Mouse (Mus musculus) kidney, postnatal 10 days (tissue): ENCODE measurements around the gene A3galt2.

Experiments used
- DNase-seq: peaks from one replicate; pipeline ENCODE4 v3.0.0; 2021; ENCODE audit warnings: mixed read lengths

A3galt2 gene

DNA sequence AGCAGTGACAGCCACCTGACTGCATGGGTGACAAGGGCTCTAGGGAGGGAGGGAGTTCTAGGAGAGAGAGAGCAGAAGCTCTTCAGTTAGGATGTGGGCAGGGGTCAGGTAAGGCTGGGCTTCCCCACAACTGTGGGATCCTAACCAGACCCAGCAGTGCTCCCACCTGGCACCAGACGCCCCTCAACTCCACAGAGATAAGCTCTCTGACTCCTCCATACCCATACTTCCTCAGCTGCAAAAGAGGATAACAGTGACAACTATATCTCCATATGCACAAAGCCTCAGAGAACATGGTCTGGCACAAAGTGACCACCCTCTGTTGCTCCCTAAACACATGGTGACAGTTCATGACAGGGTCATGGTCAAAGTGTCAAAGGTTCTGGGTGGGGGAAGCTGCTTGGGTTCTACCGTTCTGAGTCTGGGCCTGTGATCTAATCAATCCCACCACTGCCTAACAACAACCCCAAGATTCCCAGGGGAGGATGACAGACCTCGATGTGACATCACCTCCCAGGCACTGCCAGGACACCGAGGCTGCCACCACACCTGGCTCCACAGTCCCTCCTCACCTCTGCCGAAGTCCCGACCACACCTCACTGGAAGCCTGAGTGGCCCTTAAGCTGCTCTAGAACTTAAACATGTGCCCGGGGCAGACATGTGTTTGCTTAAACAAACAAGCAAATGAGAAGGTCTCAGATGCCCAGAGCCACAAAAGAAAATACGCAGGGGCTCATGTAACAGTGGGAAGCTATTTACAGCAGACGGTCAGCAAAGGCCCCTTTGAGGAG, 46.7 kb downstream of the A3galt2 start:
- DNase-seq: no peak

DNA sequence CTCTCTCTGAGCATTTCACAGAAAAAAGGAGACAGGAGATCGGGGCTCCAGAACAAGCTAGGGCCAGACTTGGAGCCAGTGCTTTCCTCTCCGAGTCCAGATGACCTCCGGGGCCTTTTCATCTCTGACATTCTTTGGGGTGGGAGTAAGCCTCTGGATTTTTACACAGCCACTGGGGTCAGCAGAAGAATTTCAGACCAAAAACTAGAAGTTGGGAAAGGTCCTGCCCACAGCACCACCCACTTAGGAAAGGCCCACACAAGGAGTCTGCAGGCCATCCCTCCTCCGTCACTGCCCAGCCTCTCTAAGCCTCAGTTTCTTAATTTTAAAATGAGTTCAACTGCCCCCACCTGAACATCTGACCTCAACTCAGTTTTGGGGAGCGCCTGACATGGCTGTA, 48.4 kb downstream of the A3galt2 start:
- DNase-seq: peak; percentile 45

DNA sequence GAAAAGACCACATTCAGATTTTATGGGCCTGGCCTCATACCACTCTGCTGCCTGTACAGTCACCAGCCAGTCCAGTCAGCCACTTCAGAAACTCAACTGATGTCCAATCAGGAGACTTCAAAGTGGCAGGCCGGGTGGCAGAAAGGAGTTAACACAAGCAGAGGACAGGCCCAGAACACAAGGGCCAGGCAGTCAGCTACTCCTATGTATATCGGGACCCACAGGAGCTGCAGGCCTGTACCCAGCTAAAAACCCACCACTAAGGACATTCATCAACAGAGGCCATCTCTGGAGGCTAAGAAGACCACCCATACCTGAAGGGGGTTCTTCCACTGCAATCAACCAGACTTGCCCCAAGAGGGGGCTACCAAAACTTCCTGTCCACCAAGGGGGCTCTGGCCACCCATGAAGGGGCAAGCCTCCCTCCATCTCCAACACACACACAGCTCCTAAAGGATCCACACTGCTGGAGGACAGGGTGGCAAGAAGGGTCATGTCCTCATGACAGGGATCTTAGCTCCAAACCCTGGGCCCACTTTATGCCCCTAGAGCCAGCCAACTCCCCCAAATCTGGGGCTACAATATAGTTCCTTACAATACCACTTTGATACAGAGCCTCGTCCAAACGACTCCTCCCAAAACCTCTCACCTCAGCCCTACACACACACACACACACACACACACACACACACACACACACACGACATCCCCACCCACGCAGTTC, 49.4 kb downstream of the A3galt2 start:
- DNase-seq: peak; percentile 48

DNA sequence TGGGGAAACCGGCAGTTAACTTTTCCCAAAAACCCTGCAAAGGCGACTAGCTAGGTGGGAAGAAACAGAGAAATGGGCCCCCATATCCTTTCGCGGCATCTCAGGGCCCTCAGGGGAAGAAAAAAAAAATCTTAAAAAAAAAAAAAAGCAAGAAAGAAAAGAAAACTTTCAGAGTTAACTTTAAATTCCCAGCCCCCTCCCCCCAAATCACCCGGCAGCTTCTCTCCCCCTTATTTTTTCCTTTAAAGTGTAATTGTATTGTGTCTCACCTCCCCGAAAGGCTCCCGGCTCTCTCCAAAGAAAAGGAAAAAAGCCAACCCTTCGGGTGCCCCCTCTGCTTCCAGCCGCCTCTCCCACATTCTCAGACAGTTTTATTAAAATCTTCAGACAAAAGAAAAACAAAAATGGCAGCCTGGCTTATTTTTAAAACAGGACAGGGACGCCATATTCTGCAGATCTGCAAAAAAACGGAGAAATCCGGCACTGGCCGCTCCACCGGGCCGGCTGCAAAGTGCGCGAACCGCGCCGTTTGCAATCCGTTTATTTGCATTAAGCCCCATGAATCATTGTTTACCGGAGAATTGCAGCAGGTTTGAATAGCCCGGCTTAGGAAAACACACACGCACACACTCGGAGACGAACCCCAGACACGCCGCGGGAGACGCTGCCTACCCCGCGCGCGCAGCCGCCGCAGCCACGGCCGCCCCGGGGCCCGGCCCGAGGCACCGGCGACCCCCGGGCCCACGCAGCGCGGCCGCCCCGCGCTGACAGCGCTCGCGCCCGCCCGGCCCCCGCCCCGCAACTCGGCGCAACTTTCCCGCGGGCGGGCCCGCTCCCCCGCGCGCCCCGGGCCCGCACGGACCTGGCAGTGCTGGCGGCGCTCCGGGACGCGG, 50.2 kb downstream of the A3galt2 start:
- DNase-seq: peak; percentile 54

DNA sequence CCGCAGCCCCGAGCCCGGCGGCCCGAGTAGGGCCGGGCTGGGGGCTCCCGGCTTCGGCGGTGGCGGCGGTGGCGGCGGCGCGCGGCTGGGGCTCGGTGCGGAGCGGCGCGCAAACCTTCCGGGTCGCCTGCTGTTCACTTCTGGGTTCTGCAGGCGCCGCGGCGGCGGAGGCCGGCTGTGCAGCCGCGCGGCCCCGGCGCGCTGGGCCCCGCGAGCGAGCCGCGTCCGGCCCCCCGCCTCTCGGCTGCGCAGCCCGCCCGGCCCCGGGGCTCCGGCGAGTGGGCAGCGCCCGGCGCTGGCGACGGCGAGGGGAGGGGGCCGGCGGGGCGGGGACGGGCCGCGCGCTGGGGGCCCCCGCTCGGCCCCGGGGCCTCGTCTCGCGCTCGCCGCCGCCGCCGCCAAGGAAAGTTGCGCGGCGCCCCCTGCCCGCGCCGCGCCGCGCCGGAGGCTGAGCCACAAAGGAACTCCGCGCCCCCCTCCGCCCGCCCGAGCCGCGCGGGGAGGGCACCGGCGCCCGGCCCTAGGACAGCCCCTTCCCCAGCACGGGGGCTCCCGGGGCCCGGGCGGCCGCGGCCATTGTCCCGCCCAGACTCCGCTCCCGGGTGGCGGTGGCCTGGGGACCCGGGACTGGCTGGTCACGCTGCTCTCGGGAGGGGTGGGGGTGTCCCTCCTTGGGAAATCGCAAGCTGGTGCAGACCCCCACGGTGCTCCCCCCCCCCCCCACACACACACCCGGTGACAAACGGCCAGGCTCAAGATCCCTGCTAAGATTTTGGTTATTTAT, 51.1 kb downstream of the A3galt2 start, which contains the start of gene Zfp362:
TSS of gene Zfp362 (minus strand) at position 3 of the 784 bp plus-strand sequence.
- peak; percentile 75 for DNase-seq

DNA sequence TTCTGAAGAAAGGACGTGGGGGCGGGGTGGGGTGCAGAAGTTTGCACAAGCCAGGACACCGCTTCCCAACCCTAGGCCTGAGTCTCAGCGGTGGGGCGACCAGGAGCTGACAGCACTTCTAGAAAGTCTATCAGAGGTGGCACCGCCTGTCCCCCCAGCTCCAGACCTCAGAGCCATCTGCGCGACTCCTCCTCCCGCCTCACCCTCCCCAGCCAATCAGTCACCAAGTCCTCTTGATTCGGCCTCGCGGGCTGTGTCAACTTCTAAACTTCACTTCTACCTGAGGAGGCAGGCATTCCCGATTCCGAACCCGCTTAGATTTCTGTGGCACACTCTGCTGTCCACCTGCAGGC, 51.6 kb downstream of the A3galt2 start:
- peak; percentile 83 for DNase-seq

DNA sequence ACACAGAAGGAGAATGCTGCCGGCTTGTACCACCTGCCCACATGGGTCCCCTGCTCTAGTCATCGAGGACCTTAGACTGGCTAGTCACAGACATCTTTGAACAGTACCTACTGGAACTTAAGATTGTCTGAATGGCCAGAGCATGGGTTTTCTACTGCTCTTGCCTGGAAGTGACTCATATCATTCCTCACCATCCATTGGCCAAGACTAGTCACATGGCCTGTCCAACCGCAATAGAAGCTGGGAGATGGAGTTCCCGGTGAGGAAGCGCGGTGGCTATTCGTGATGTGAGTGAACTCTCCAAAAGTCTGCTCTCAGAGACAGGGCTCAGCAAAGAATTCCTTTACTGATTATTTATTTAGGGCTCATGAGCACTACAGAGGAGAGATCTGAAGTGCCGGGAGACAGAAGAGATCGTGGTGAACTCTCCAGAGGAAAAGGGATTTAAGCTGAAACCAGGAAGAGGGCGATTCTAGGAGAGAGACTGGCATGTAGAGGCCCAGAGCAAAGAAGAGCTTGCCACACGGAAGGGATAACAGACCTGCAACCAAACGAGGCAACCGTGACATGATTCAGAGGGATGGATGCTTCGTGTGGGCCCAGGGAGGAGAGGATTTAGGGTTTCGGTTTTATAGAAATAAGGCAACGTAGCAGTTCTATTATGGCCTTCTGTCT, 56.4 kb downstream of the A3galt2 start:
- peak; percentile 86 for DNase-seq

DNA sequence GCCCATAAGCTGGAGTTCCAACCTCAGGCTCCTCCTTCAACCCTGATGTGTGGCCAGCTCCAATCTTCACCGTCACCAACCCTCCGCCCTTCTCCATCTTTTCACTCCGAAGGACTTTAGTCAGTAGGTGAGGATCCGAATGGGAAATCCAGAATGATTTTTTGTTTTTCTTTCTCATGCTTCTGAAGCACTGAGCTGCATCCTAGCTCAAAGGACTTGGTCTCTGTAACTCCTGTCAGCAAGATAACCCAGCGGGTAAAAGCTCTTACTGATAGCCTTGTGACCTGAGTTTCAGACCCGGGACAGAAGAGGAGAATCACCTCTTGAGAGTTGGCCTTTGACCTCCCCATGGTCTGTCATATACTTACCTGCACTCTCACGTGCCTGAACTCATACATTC, 61.8 kb downstream of the A3galt2 start:
- DNase-seq: no peak
